Mouse (Mus musculus): ENCODE measurements around the gene Spef2. TPM values are rescaled to one million over a fixed set of nuclear protein-coding genes. Genes with fewer than 3 reads are reported as not detected.
"Not testable (repeated sequence)": the region's sequence is repeated elsewhere in the genome, so short reads cannot be mapped to it uniquely, and the experiment has no call there.

Spef2 gene
- 0.14 and 0.23 TPM in 2 replicates for polyA plus RNA-seq (2016; fragmentation: Nextera tagmentation; extraction: Ambion mirVana)

- Histone ChIP-seq H3K27ac (no peak within 1 kb of the TSS), H3K4me3 (peak within 1 kb of the TSS; percentile 36), H3K9me3 (replicated peaks) (no peaks in the 10 kb centered on the region), H3K4me1 (0 out of 2 replicates have a peak, but pooled peaks cover 7% of the 10 kb centered on the region), H3K36me3 (no peaks in the 10 kb centered on the region), H3K27me3 (ENCODE audit: low read depth, poor library complexity, severe bottlenecking) (no peaks in the 10 kb centered on the region)
- DNase-seq (ENCODE audit: low spot score) = peak; percentile 68
- WGBS = 30% methylated on average over 16 of the region's 16 CpGs
These were observed at the start of gene Spef2 for GRCm38 (mm10) chr15:9748359-9749102. Spef2 (minus strand) TSS chr15:9748868.

- 91% methylated on average over 3 of the region's 3 CpGs for WGBS
- Histone ChIP-seq H3K9me3 (replicated peaks) (no peaks in the 10 kb centered on the region), H3K36me3 (no peaks in the 10 kb centered on the region), H3K4me3 (no peak overlapping the region), H3K27me3 (ENCODE audit: low read depth, poor library complexity, severe bottlenecking) (no peaks in the 10 kb centered on the region), H3K4me1 (no peaks in the 10 kb centered on the region), H3K27ac (no peak overlapping the region)
- no peak for DNase-seq (ENCODE audit: low spot score)
These were observed 45.5 kb upstream of the Spef2 start for GRCm38 (mm10) chr15:9794131-9794530.

- WGBS = 64% methylated on average over 3 of the region's 3 CpGs
- Histone ChIP-seq H3K9me3 (replicated peaks) (no peaks in the 10 kb centered on the region), H3K27ac (no peak overlapping the region), H3K4me1 (no peaks in the 10 kb centered on the region), H3K27me3 (ENCODE audit: low read depth, poor library complexity, severe bottlenecking) (no peaks in the 10 kb centered on the region), H3K4me3 (no peak overlapping the region), H3K36me3 (no peaks in the 10 kb centered on the region)
- DNase-seq (ENCODE audit: low spot score) = no peak
These were observed 39.8 kb upstream of the Spef2 start for GRCm38 (mm10) chr15:9788245-9789030.

- H3K27ac ChIP-seq; H3K4me3 ChIP-seq; H3K36me3 ChIP-seq; DNase-seq (ENCODE audit: low spot score); H3K27me3 ChIP-seq (ENCODE audit: low read depth, poor library complexity, severe bottlenecking); H3K4me1 ChIP-seq; H3K9me3 ChIP-seq (replicated peaks): not testable (repeated sequence)
- WGBS = 90% methylated on average over 6 of the region's 6 CpGs
These were observed 25.8 kb upstream of the Spef2 start for GRCm38 (mm10) chr15:9774222-9775142.

- Histone ChIP-seq H3K27me3 (ENCODE audit: low read depth, poor library complexity, severe bottlenecking) (no peaks in the 10 kb centered on the region), H3K9me3 (replicated peaks) (no peaks in the 10 kb centered on the region), H3K4me1 (no peaks in the 10 kb centered on the region), H3K4me3 (no peak overlapping the region), H3K36me3 (no peaks in the 10 kb centered on the region), H3K27ac (no peak overlapping the region)
- DNase-seq (ENCODE audit: low spot score) = no peak
- 74% methylated on average over 4 of the region's 4 CpGs for WGBS
These were observed 19.7 kb upstream of the Spef2 start for GRCm38 (mm10) chr15:9768184-9768918.

GRCm38 (mm10) chr15:9767034-9767433, 18.4 kb upstream of the Spef2 start:
- no peaks in the 10 kb centered on the region for H3K36me3 ChIP-seq
- no peak for DNase-seq (ENCODE audit: low spot score)
- H3K27me3 ChIP-seq (ENCODE audit: low read depth, poor library complexity, severe bottlenecking) = no peaks in the 10 kb centered on the region
- no peak overlapping the region for H3K4me3 ChIP-seq
- no peaks in the 10 kb centered on the region for H3K9me3 ChIP-seq (replicated peaks)
- H3K4me1 ChIP-seq = no peaks in the 10 kb centered on the region
- no peak overlapping the region for H3K27ac ChIP-seq

- H3K4me1 ChIP-seq = 0 out of 2 replicates have a peak, but pooled peaks cover 7% of the 10 kb centered on the region
- H3K4me3 ChIP-seq = no peak overlapping the region
- 92% methylated on average over 3 of the region's 3 CpGs for WGBS
- H3K27ac ChIP-seq = no peak overlapping the region
- H3K9me3 ChIP-seq (replicated peaks) = no peaks in the 10 kb centered on the region
- H3K27me3 ChIP-seq (ENCODE audit: low read depth, poor library complexity, severe bottlenecking) = no peaks in the 10 kb centered on the region
- no peaks in the 10 kb centered on the region for H3K36me3 ChIP-seq
- no peak for DNase-seq (ENCODE audit: low spot score)
These were observed 2.3 kb upstream of the Spef2 start for GRCm38 (mm10) chr15:9750966-9751365.

GRCm38 (mm10) chr15:9747410-9748104, 1.1 kb downstream of the Spef2 start:
- no peaks in the 10 kb centered on the region for H3K9me3 ChIP-seq (replicated peaks)
- 69% methylated on average over 5 of the region's 5 CpGs for WGBS

GRCm38 (mm10) chr15:9742172-9742571, 6.5 kb downstream of the Spef2 start:
- H3K4me1 ChIP-seq = no peaks in the 10 kb centered on the region
- no peak for DNase-seq (ENCODE audit: low spot score)
- H3K9me3 ChIP-seq (replicated peaks) = no peaks in the 10 kb centered on the region
- H3K27ac ChIP-seq = no peak overlapping the region
- no peaks in the 10 kb centered on the region for H3K36me3 ChIP-seq
- WGBS = 91% methylated on average over 3 of the region's 3 CpGs
- no peak overlapping the region for H3K4me3 ChIP-seq
- no peaks in the 10 kb centered on the region for H3K27me3 ChIP-seq (ENCODE audit: low read depth, poor library complexity, severe bottlenecking)

More at GRCm38 (mm10) chr15:9747410-9748104, 1.1 kb downstream of the Spef2 start:
- DNase-seq (ENCODE audit: low spot score) = no peak
- H3K4me3 ChIP-seq = no peak overlapping the region
- H3K4me1 ChIP-seq = 0 out of 2 replicates have a peak, but pooled peaks cover 7% of the 10 kb centered on the region
- H3K27me3 ChIP-seq (ENCODE audit: low read depth, poor library complexity, severe bottlenecking) = no peaks in the 10 kb centered on the region
- no peaks in the 10 kb centered on the region for H3K36me3 ChIP-seq
- H3K27ac ChIP-seq = no peak overlapping the region

GRCm38 (mm10) chr15:9714574-9715458, 33.9 kb downstream of the Spef2 start:
- no peak overlapping the region for H3K27ac ChIP-seq
- WGBS = 87% methylated on average over 7 of the region's 7 CpGs
- H3K9me3 ChIP-seq (replicated peaks) = no peaks in the 10 kb centered on the region
- H3K4me1 ChIP-seq = no peaks in the 10 kb centered on the region
- no peak overlapping the region for H3K4me3 ChIP-seq
- no peaks in the 10 kb centered on the region for H3K27me3 ChIP-seq (ENCODE audit: low read depth, poor library complexity, severe bottlenecking)
- H3K36me3 ChIP-seq = no peaks in the 10 kb centered on the region
- no peak for DNase-seq (ENCODE audit: low spot score)

- Histone ChIP-seq H3K27ac (no peak overlapping the region), H3K4me3 (no peak overlapping the region), H3K27me3 (ENCODE audit: low read depth, poor library complexity, severe bottlenecking) (no peaks in the 10 kb centered on the region), H3K4me1 (no peaks in the 10 kb centered on the region), H3K9me3 (replicated peaks) (no peaks in the 10 kb centered on the region), H3K36me3 (no peaks in the 10 kb centered on the region)
- DNase-seq (ENCODE audit: low spot score) = no peak
- WGBS = 82% methylated on average over 3 of the region's 3 CpGs
These were observed 35.0 kb downstream of the Spef2 start for GRCm38 (mm10) chr15:9713707-9714106.

Measured in limb, embryonic 10.5 days (tissue).